Mouse (Mus musculus) liver, embryonic 14 days (tissue): Measurements from ENCODE around the gene Nxf1. TPM values are rescaled to one million over a fixed set of nuclear protein-coding genes. Genes with fewer than 3 reads are reported as not detected.

Experiments
- polyA plus RNA-seq: library from polyadenylated mRNA; depleted of rRNA; stranded (reverse); fragments of >200 nt; gene quantifications from 2 replicates; pipeline ENCODE4 v1.2.3, GENCODE M21; 2012; rRNA removed

Gene Nxf1
- polyA plus RNA-seq = 85.1 and 95.1 TPM in 2 replicates

DNA sequence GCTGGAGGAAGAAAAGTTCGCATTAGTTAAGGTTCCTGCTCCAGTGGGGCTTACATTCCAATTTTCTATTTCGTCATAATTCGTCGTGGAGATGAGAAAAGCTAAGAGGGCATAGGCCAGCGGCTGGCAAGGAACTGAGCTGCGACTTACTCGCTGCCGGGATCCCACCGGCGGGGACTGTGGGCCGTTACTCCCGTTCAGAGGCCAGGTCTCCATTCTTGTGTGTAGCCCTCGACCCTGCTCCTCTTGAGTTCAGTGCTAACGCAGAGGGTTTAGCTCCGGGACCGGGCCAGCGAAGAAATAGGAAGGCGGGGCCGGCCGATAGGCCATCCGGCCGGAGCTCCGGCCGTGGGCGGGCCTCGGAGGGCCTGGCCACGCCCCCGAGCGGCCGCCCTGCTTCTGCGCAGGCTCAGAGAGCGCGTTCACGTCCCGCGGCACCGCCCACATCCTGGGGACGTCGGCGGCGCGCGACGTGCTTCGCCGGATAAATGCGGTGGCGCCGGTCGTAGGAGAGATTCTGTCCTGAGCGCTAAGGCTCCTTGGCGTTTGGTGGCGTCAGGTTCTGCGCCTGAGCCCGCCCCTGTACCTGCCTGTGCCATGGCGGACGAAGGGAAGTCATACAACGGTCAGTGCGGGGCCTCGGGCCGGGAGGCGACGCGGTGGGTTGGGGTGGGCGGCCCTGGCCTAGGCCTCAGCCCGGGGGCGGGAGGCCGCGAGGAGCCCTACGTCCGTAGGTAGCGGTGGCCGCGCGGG lies at the start of gene Nxf1:
TSS of gene Nxf1 (plus strand) at position 439 of the 753 bp plus-strand sequence.

GRCm38 (mm10) chr19:8722907-8723573 lies 33.8 kb upstream of the Nxf1 start, which contains the start of gene Slc3a2:
Slc3a2 (minus strand) TSS chr19:8723369.

GRCm38 (mm10) chr19:8735389-8736159 lies 21.3 kb upstream of the Nxf1 start, which contains the start of gene Wdr74:
Wdr74 (plus strand) TSS chr19:8735827.

GRCm38 (mm10) chr19:8740603-8741002 lies 16.3 kb upstream of the Nxf1 start, which contains the start of gene 1700092M07Rik:
1700092M07Rik (plus strand) TSS chr19:8740718.

GRCm38 (mm10) chr19:8741243-8741869 lies 15.5 kb upstream of the Nxf1 start, which contains the start of gene Stx5a:
Stx5a (plus strand) TSS chr19:8741413.

DNA sequence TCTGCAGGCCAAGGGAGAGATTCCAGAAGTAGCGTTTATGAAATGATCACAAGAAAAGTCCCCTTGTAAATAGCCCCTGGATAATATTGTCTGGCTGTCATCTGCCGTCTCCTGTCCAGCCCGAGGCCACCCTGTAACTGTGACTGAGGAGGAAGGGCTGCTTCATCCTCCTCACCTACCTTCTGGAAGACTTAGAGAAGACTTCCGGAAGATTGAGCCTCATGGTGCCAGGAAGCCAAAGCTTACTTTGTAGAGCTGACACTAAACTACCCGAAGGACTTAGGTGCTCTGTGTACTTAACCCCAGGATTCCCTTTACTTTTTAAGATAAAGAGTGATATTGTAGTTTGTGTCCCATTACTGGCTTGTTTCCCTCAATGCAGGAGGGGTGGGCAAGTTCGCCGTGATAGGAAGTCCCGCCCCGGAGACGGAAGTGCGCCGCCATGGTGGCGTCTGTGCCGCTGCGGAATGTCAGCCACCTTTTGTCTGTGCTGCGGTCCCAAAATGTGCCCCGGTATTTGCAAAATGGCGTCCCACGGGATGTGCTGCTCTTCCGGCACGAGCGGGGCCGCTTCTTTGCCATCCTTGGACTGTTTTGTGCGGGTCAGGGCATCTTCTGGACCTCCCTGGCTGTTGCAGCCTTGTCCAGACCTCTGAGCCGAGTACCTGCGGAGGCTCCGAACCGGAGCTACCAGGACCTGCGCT lies 13.8 kb downstream of the Nxf1 start, which contains the start of gene Tmem223:
TSS of gene Tmem223 (plus strand) at position 430 of the 704 bp plus-strand sequence.

DNA sequence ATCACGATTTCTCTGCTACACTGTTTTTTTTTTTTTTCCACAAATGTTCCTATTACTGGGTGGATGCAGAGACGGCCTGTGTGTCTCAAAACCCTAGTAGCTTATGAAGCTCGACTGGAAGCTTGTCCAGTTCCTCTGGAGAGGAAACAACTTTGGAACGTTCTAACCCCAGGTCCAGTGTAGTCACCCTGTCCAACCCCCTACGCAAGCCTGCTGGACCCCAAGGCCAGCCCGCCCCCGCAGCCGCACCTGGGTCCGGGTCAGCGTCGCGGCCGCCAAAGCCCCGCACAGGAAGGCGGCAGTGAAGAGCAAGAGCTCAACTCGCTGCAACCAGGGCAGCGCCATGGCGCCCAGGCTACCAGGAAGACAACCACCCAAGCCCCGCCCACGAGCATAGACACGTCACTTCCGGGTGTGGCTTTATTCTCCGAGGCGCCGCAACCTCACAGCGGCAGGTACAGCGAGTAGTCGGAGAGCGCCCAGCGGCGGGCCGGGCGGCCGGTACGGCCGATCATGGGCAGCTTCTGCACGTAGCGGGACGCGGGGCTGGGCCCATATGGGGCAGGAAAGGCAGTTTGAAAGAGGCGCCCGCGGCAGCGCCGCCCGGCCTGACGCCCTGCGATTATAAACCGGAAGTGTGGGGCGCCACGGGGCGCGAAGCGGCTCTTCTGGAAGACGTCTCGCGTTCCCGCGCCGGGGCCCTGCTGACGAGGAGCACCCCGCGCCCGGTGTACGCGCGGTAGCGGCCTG lies 17.4 kb downstream of the Nxf1 start, which contains the start of gene Tmem179b:
TSS of gene Tmem179b (minus strand) at position 382 of the 750 bp plus-strand sequence.

GRCm38 (mm10) chr19:8786008-8786781 lies 29.3 kb downstream of the Nxf1 start, which contains the start of gene Taf6l:
Taf6l (minus strand) TSS chr19:8786417.

GRCm38 (mm10) chr19:8798264-8798946 lies 41.5 kb downstream of the Nxf1 start, which contains the start of gene Polr2g:
Polr2g (minus strand) TSS chr19:8798577.

DNA sequence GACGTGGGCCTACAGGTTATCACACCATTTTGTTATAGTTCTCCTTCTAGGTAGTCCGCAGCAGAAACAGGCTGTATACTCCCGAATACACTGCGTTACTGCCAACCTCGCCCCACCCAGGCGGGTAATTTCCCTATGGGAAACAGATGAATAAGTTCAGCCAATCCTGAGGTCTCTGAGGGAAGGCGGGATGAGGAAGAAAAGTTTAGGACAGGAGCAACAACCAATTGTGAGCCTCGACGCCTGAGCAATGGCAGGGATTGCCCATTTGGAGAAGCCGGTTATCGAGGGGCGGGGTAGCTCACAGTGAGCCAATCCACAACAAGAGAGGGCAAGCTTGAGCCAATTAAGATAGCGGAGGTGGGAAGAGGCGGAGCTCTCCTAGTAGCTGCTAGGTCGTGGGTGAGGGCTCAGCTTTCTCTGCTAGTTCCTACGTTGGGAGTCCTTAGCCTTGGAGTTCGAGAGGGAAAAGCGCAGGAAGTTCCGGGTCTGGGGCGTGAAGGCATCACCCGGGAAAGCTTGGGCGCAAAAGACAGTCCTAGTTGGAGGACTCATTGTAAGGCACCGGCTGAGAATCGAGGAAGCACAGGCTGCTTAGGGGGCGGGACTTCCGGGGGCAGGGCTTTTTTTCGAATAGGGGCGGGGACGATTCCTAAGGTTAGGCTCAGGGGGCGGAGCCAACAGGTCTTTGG lies 45.4 kb downstream of the Nxf1 start, which contains the start of gene Zbtb3:
TSS of gene Zbtb3 (plus strand) at position 426 of the 692 bp plus-strand sequence.

GRCm38 (mm10) chr19:8818801-8819595 lies 62.1 kb downstream of the Nxf1 start, which contains the start of gene Ttc9c:
Ttc9c (minus strand) TSS chr19:8819333.

GRCm38 (mm10) chr19:8819596-8820423 lies 62.9 kb downstream of the Nxf1 start, which contains the start of gene Hnrnpul2:
Hnrnpul2 (plus strand) TSS chr19:8820010.

